Mouse (Mus musculus) thymus, adult 2 months (tissue): ENCODE measurements around the gene Dlg4.

Source experiments
- CTCF ChIP-seq: fragments of 200-500 bp; IDR thresholded peaks from 2 replicates; pipeline ENCODE4 v1.5.1; 2012; ENCODE audit warnings: mild to moderate bottlenecking, control low read depth, low read length, moderate library complexity, borderline replicate concordance; ENCODE audit not compliant: control insufficient read depth, poor library complexity, insufficient read depth; ENCODE audit errors: extremely low read depth
- POLR2A ChIP-seq: fragments of 200-500 bp; IDR thresholded peaks from 2 replicates; pipeline ENCODE4 v1.6.1; 2012; ENCODE audit warnings: mild to moderate bottlenecking, low read length, control low read depth, moderate library complexity; ENCODE audit not compliant: control insufficient read depth, poor library complexity, insufficient read depth; ENCODE audit errors: extremely low read depth

DNA sequence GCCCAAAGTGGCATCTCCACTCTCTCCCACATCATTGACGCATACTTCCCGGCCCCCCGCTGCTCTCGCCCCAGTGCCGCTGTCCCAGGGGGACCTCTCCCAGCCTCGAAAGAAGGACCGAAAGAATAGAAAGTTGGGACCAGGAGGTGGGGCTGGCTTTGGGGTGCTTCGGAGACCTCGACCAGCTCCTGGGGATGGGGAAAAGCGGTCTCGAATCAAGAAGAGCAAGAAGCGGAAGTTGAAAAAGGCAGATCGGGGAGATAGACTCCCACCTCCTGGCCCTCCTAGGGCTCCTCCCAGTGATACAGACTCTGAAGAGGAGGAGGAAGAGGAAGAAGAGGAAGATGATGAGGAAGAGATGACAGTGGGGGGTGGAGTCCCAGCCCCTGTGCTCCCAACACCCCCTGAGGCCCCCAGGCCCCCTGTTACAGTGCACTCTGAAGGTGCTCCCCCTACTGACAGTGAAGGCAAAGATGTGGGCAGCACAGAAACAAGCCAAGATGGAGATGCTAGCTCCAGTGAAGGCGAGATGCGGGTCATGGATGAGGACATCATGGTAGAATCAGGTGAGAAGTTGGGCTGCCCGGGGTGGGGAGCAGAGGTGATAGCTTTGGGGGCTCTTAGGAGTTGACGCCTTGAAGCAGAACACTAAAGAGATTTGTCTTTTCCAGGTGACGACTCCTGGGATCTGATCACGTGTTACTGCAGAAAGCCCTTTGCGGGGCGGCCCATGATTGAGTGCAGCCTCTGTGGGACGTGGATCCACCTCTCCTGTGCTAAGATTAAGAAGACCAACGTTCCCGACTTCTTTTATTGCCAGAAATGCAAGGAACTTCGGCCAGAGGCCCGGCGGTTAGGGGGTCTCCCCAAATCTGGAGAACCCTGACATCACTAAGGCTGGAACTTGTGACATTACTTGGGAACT, 17.9 kb upstream of the Dlg4 start:
- TF ChIP-seq CTCF, result no peak
- no peak for TF ChIP-seq POLR2A
